Mouse (Mus musculus) G1E (cell line): ENCODE data around the gene Oas1h. TPM values are rescaled to one million over a fixed set of nuclear protein-coding genes. Genes with fewer than 3 reads are reported as not detected.

Experiments
- ATAC-seq: 2 replicates; pipeline ENCODE4 v1.8.0; 2016; ENCODE audit warnings: mild to moderate bottlenecking; ENCODE audit not compliant: insufficient number of reproducible peaks, poor library complexity, low FRiP score, severe bottlenecking; ENCODE audit errors: extremely low read depth
- DNase-seq: peaks from one replicate; pipeline ENCODE4 v3.0.0; 2012; ENCODE audit warnings: low spot score
- H3K27me3 ChIP-seq: 2 replicates; pipeline ENCODE4 v1.6.1; 2012; ENCODE audit warnings: mild to moderate bottlenecking, low read length, inconsistent platforms; ENCODE audit not compliant: insufficient read depth
- H3K36me3 ChIP-seq: replicated peaks from 2 replicates; pipeline ENCODE3; 2012; ENCODE audit warnings: mild to moderate bottlenecking, inconsistent platforms
- H3K4me1 ChIP-seq: 2 replicates; pipeline ENCODE4 v1.6.1; 2012; ENCODE audit warnings: low read depth, low read length, inconsistent platforms, mixed read lengths; ENCODE audit not compliant: insufficient read depth
- H3K4me3 ChIP-seq: 2 replicates; pipeline ENCODE4 v1.5.1; 2012; ENCODE audit warnings: low read depth, mild to moderate bottlenecking, inconsistent platforms, low read length, moderate library complexity, mixed read lengths
- H3K9me3 ChIP-seq: replicated peaks from 2 replicates; pipeline ENCODE4 v1.6.1; 2012; ENCODE audit warnings: inconsistent platforms
- CTCF ChIP-seq: IDR thresholded peaks from 2 replicates; pipeline ENCODE4 v1.5.1; 2012; ENCODE audit warnings: low read depth, low read length, inconsistent platforms, mixed read lengths
- GATA1 ChIP-seq: IDR thresholded peaks from 2 replicates; pipeline ENCODE4 v1.6.1; 2012; ENCODE audit warnings: borderline replicate concordance, low read length, inconsistent platforms, mixed read lengths
- GATA2 ChIP-seq: IDR thresholded peaks from 2 replicates; pipeline ENCODE4 v1.6.1; 2012; ENCODE audit warnings: low read depth, low read length, inconsistent platforms, borderline replicate concordance
- POLR2AphosphoS5 ChIP-seq: IDR thresholded peaks from 2 replicates; pipeline ENCODE4 v1.6.1; 2012; ENCODE audit warnings: low read depth, low read length, inconsistent platforms; ENCODE audit not compliant: insufficient replicate concordance
- TAL1 ChIP-seq: conservative IDR thresholded peaks from 2 replicates; pipeline ENCODE4 v1.6.1; 2012; ENCODE audit warnings: low read depth, low read length, inconsistent platforms, mixed read lengths
- polyA plus RNA-seq: library from polyadenylated mRNA; stranded (reverse); fragments of >175 nt; gene quantifications from 2 replicates; pipeline ENCODE4 v1.2.3, GENCODE M21; 2012
- total RNA-seq, 2 experiments: library from RNA; stranded (forward) in 1 of 2; stranded (reverse) in 1 of 2; fragments of 200-1000 nt in 1 of 2; fragments of >200 nt in 1 of 2; fragmentation: Nextera tagmentation in 1 of 2; gene quantifications; 2 replicates each; pipeline ENCODE4 v1.2.3; 2014 to 2017

Gene Oas1h
- total RNA-seq (2014; fragmentation: Nextera tagmentation) (not detected in 2 replicates), total RNA-seq (2017) (not detected in 2 replicates), polyA plus RNA-seq (not detected in 2 replicates)

DNA sequence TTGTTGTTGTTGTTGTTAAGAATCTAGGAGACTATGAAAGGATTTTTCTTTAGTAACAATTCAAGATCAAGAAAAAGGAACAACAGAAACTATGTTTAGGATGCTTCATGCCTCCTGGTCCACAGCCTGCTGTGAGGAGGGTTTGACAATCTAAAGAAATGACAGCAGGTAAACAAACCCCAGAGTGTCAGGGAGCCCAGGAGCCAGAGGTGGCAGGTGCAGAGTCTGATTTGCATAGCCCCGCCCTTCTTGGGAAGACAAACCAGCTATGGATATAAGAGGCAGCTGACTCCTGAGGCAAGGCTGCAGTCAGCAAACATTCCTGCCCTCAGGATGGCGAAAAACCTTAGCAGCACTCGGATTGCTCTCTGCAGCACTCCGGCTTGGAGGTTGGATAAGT, at the start of gene Oas1h:
TSS of gene Oas1h (plus strand) at position 301 of the 400 bp plus-strand sequence.
- H3K9me3 ChIP-seq = no peaks in the 10 kb centered on the region
- DNase-seq = no peak
- H3K27me3 ChIP-seq = no peaks in the 10 kb centered on the region
- no peak within 1 kb of the TSS for H3K4me3 ChIP-seq
- ATAC-seq = no peak
- TF ChIP-seq CTCF = no peak
- TF ChIP-seq TAL1 = no peak
- no peak for TF ChIP-seq POLR2AphosphoS5
- no peak for TF ChIP-seq GATA2
- no peak for TF ChIP-seq GATA1
- no peaks in the 10 kb centered on the region for H3K4me1 ChIP-seq
- no peaks in the 10 kb centered on the region for H3K36me3 ChIP-seq

DNA sequence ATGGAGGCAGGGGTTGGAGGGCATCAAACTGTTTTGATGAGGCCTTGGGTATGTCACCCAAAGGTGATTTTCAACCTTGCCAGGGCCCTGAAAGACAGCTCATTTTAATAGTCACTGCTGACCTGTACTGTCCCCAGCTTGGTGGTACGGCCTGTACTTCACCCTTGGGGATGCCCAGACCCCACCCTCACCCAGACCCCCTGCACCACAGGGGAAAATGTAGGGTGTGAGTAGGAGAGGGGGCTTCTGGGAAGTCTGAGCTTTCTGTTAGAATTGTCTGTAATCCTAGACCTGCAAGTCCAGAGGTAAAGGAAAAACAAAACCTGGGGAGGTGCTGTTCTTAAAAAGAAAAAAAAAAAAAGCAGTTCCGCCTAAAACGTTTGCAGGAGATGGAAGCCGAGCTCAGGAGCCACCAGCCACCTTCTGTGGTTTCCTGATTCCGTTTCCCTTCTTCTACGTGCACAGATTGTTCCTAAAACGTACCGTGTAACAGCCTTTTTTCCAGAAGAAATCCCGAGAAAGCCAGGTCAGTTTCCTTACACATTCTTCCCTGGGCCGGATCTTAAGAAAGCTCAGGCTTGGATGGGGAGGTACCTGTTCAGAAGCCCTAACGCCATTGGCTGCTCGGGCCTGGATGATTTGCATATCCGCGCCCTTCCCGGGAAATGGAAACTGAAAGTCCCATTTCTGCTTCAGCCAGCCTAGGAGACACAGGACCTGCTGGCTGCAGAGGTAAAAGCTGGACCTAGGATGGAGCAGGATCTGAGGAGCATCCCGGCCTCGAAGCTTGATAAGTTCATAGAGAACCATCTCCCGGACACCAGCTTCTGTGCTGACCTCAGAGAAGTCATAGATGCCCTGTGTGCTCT, 49.0 kb upstream of the Oas1h start, which contains the start of gene Oas1c:
TSS of gene Oas1c (minus strand) at position 564 of the 869 bp plus-strand sequence.
- no peaks in the 10 kb centered on the region for H3K9me3 ChIP-seq
- DNase-seq (peak; percentile 95), ATAC-seq (peak; percentile 95)
- peaks cover 35% of the 10 kb centered on the region for H3K36me3 ChIP-seq
- no peaks in the 10 kb centered on the region; the same call in 1 of the 2 replicates for H3K27me3 ChIP-seq
- H3K4me3 ChIP-seq = peak within 1 kb of the TSS; percentile 77
- peaks cover 46% of the 10 kb centered on the region for H3K4me1 ChIP-seq
- TF ChIP-seq CTCF (no peak), GATA1 (no peak), GATA2 (no peak), POLR2AphosphoS5 (no peak), TAL1 (no peak)

DNA sequence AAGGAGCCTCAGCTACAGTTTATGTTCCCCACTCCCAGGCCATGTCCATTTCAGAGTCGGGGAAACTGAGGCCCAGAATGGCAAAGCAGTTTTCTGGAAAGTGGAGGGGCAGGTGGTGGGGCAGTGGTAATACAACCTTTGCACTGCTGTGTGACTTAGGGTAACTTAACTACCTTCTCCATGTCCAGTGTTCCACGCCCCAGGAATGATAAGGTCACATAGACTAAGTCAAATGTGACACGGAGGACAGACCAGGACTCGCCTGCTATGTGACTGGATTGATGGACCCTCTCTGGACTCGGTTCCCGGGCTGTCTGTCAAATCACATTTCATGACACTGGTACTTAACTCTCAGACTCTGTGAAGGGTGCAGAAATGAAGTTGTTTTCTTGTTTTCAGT, 48.2 kb upstream of the Oas1h start:
- TF ChIP-seq CTCF = no peak
- no peak for TF ChIP-seq GATA2
- TF ChIP-seq GATA1 = no peak
- TF ChIP-seq POLR2AphosphoS5 = no peak
- TF ChIP-seq TAL1 = no peak
- H3K4me3 ChIP-seq = peak overlapping the region; percentile 77
- peaks cover 48% of the 10 kb centered on the region for H3K4me1 ChIP-seq
- DNase-seq = no peak
- peaks cover 41% of the 10 kb centered on the region for H3K36me3 ChIP-seq
- H3K9me3 ChIP-seq = no peaks in the 10 kb centered on the region
- no peak for ATAC-seq
- no peaks in the 10 kb centered on the region; the same call in 1 of the 2 replicates for H3K27me3 ChIP-seq

DNA sequence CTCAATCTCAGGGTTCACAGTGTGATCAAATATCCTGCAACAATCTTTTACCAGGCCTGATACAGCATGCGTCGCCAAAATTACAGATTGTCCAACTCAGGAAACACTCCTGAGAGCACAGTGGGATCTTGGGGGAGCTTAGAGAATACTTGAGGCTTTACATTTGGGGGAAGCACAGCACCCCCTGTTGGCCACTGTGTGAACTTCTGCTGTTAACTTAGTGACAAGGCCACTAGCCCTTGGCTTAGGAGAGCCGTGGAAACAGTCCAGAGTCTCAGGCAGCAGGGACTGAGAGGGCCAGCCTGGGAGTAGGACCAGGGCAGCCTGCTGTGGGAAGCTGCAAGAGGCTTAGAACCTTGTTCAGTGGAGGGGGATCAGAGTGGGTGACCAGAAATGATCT, 45.3 kb upstream of the Oas1h start:
- DNase-seq (no peak), ATAC-seq (no peak)

DNA sequence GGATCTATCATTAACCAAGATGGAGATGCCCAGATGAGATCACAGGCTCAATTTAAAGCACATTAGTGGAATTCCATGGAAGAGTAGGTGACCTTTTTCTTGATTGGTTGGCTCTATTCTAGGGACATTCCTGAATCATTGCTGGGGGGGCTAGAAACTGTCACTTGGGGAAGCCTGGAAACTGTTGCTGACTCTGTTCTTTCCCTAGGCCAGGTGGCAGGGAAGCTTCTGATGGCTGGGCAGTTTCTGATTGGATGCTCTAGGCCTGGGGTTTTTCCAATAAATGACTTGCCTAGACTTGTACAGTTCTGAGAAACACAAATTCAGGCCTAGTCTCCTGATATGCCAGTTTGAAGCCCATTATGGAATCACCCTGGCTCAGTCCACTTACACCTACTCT, 42.2 kb upstream of the Oas1h start:
- H3K4me1 ChIP-seq = peaks cover 13% of the 10 kb centered on the region
- H3K9me3 ChIP-seq = no peaks in the 10 kb centered on the region
- no peaks in the 10 kb centered on the region; the same call in 1 of the 2 replicates for H3K27me3 ChIP-seq
- no peak overlapping the region for H3K4me3 ChIP-seq
- DNase-seq (no peak), ATAC-seq (no peak)
- peaks cover 86% of the 10 kb centered on the region for H3K36me3 ChIP-seq
- TF ChIP-seq GATA1 (no peak), TAL1 (no peak), CTCF (no peak), POLR2AphosphoS5 (no peak), GATA2 (no peak)

More for the DNA sequence above, 45.3 kb upstream of the Oas1h start:
- H3K36me3 ChIP-seq = peaks cover 62% of the 10 kb centered on the region
- H3K4me1 ChIP-seq = peaks cover 37% of the 10 kb centered on the region
- TF ChIP-seq GATA1 = no peak
- TF ChIP-seq CTCF = peak; percentile 55
- no peak overlapping the region for H3K4me3 ChIP-seq
- H3K27me3 ChIP-seq = no peaks in the 10 kb centered on the region
- no peaks in the 10 kb centered on the region for H3K9me3 ChIP-seq

DNA sequence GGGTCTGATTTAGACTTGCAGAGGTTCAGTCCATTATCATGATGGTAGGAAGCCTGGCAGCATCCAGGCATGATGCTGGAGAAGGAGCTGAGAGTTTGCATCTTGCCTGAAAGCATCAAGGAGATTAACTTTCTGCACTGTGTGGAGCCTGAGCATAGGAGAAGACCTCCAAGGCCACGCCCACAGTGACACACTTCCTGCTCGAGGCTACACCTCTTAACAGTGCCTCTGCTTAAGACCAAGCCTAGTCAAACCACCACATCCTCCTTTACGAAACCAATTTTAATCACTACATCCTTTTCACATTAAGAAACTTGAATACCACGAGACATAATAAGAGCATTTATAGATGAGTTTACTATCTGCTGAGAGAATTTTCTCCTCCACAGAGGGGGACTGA, 30.2 kb upstream of the Oas1h start:
- Histone ChIP-seq H3K4me3 (no peak overlapping the region), H3K36me3 (no peaks in the 10 kb centered on the region), H3K27me3 (peaks cover 8% of the 10 kb centered on the region), H3K4me1 (no peaks in the 10 kb centered on the region; the same call in 1 of the 2 replicates), H3K9me3 (no peaks in the 10 kb centered on the region)
- DNase-seq = no peak
- no peak for ATAC-seq
- TF ChIP-seq GATA1 (no peak), TAL1 (no peak), POLR2AphosphoS5 (no peak), GATA2 (no peak), CTCF (no peak)
